Mouse (Mus musculus) olfactory bulb, adult 2 months (tissue): ENCODE results near the gene Pdzd2. TPM values are rescaled to one million over a fixed set of nuclear protein-coding genes. Genes with fewer than 3 reads are reported as not detected.

ENCODE experiments used
- H3K27ac ChIP-seq: fragments of 200-500 bp; 2 replicates; pipeline ENCODE4 v1.5.1; 2012; ENCODE audit warnings: low read depth, low read length; ENCODE audit not compliant: insufficient read depth
- H3K4me1 ChIP-seq: fragments of 200-500 bp; 2 replicates; pipeline ENCODE4 v1.6.1; 2012; ENCODE audit warnings: low read length; ENCODE audit not compliant: control insufficient read depth, insufficient read depth
- H3K4me3 ChIP-seq: fragments of 200-500 bp; 2 replicates; pipeline ENCODE4 v1.5.1; 2012; ENCODE audit warnings: mild to moderate bottlenecking, low read depth, low read length, moderate library complexity; ENCODE audit not compliant: insufficient read depth
- CTCF ChIP-seq: fragments of 200-500 bp; IDR thresholded peaks from 2 replicates; pipeline ENCODE4 v1.5.1; 2012; ENCODE audit warnings: low read depth, mild to moderate bottlenecking, low read length, moderate library complexity; ENCODE audit not compliant: insufficient read depth
- POLR2A ChIP-seq: fragments of 200-500 bp; IDR thresholded peaks from 2 replicates; pipeline ENCODE4 v1.6.1; 2012; ENCODE audit warnings: mild to moderate bottlenecking, low read depth, low read length, moderate library complexity; ENCODE audit not compliant: insufficient read depth
- WGBS: fragments of 180-500 bp; shearing (Covaris S2); methylation state at CpG from one replicate; pipeline ENCODE4 v1.1.7; 2018; 5-methylcytosine and 5-hydroxymethylcytosine counted together
- polyA plus RNA-seq: library from polyadenylated mRNA; stranded (reverse); fragments of >200 nt; gene quantifications from 2 replicates; pipeline ENCODE4 v1.2.4, GENCODE M21; 2012; ENCODE audit warnings: low replicate concordance; ENCODE audit not compliant: missing spikeins, insufficient read depth, insufficient read length

The Pdzd2 gene
- polyA plus RNA-seq, 1 experiment = not detected

DNA sequence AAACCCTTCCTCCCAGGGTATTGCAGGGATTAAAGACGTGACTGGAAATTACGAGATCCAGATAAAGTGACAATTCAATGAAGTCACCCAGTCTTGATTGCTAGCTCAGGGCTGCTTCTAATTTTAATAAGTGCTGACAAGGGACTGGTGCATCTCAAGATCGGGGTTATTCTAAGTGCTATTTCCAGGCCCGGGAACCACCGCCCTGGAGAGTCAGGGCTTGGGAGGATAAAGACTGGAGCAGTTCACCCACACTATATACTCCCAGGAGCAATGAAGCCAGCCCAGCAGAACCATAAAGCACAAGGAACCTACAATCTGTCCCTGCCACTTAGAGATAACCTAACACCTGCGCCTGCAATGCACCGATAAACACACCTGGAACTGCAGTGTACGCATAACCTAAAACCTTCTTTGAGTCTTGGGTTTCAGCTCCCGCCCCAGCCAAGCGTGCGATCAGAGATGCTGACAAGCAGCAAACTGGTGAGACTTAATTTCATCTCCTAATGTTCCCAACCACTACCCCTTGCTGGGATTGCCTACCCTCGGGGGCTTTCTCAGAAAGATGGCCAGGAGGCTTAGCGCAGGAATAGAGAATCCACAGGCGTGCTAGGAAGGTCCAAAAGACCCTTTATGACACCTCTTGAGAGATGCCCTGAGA lies 101.2 kb downstream of the Pdzd2 start:
- 85% methylated on average over 14 of the region's 14 CpGs for WGBS
- TF ChIP-seq POLR2A (no peak), CTCF (no peak)
- H3K4me1 ChIP-seq = peaks cover 18% of the 10 kb centered on the region
- no peak overlapping the region for H3K4me3 ChIP-seq
- no peak overlapping the region for H3K27ac ChIP-seq

DNA sequence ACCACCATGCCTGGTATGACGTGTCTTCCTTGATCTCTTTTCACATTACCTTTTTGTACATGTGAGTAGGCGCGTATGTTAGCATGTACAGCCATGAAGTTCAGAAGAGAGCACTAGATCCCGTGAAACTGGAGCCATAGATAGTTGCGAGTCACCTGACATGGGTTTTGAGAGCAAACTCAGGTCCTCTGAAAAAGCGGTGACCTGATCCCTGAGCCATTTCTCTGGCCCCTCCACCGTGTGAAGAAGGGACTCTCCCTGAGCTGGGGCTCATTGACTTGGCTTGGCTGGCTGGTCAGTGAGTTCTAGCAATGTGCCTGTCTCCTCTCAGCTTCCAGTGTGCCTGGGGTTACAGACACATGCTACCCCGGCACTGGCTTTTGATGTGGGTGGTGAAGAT lies 102.2 kb downstream of the Pdzd2 start:
- 97% methylated on average over 8 of the region's 8 CpGs for whole genome bisulfite sequencing
- TF ChIP-seq POLR2A (no peak), CTCF (no peak)
- H3K4me3 ChIP-seq = no peak overlapping the region
- H3K27ac ChIP-seq = no peak overlapping the region
- peaks cover 18% of the 10 kb centered on the region for H3K4me1 ChIP-seq

DNA sequence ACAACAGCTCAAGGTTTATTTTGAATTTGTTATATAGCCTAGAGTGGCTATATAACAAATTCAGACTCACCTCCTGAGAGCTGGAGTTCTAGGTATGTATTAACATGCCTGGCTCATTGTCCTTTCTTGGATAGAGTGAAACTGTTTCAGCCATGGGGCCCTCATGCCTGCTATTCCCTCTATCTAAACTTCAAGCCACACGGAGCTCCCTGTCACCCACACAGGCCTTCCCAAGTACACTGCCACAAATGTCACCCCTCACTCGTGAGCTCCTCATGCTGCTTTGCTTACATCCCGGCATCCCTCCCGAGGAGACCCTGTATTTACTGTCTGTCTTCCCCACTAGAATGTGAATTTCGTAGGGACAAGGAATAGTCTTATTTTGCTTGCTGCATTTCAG lies 103.3 kb downstream of the Pdzd2 start:
- TF ChIP-seq POLR2A (no peak), CTCF (no peak)
- WGBS = 64% methylated on average over 5 of the region's 5 CpGs
- H3K27ac ChIP-seq = no peak overlapping the region
- H3K4me1 ChIP-seq = peaks cover 25% of the 10 kb centered on the region
- no peak overlapping the region for H3K4me3 ChIP-seq

DNA sequence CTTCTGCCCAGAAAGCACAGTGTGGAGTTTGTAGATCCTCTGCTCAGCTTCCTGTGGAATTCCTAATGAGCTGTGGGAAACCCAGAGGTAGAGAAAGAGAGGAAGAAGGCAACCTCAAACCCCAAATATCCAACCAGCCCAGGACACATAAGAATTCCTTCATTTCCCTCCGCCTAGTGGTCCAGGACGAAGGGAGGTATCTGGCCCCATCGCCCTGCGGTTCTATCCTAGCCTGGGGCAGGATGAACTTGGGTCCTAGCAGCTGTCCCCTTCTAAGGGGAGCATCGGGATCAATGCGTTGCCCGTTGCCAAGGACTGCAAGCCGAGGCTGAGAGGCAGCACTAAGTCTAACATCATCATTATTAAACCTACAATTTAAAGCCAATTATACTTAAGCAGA lies 104.8 kb downstream of the Pdzd2 start:
- TF ChIP-seq POLR2A (no peak), CTCF (0 out of 2 replicates have a peak, but pooled peaks have one; percentile 6)
- Histone ChIP-seq H3K4me1 (peaks cover 34% of the 10 kb centered on the region), H3K27ac (no peak overlapping the region), H3K4me3 (no peak overlapping the region)
- WGBS = 52% methylated on average over 8 of the region's 8 CpGs

DNA sequence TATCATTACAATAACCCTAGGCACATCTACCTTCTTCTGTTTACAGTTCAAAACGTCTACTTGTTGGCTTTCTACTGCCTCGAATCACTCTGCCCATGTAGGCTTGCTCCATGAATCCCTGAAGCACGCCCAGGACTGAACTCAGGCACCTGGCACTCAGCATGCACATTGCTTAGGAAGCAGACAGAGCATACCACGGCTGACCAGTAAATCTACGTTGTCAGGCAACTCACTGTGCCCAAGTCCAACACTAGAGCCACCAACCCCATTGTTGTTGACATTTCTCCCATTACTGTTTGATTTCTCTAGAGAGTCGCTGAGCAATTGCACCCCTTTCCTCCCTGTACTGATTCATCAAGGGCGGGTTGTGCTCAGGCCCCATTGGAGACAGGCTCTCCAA lies 110.6 kb downstream of the Pdzd2 start:
- WGBS = 76% methylated on average over 7 of the region's 7 CpGs

DNA sequence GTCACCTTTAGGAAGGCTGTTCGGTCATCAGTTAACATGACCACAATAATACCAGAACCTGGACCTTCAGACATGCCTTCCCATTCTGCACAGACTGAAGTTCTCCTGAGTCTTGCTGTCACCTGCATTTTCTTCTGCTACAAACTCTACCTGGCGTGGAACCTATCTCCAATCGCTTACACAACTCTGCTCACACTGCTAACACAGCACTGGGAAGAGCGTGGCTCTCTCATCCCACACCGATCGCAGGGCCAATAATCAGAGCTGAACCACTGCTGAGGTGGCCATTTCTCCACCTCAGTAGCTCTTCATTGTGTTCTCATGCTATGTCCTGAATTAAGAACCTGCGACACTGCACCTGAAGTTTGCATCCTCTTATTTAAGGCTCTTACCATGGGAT lies 111.3 kb downstream of the Pdzd2 start:
- H3K4me3 ChIP-seq = no peak overlapping the region
- TF ChIP-seq POLR2A = no peak
- no peak for TF ChIP-seq CTCF
- WGBS = 98% methylated on average over 7 of the region's 7 CpGs

More for the DNA sequence above, 110.6 kb downstream of the Pdzd2 start:
- Histone ChIP-seq H3K27ac (no peak overlapping the region), H3K4me1 (peaks cover 25% of the 10 kb centered on the region), H3K4me3 (no peak overlapping the region)
- TF ChIP-seq POLR2A = no peak
- no peak for TF ChIP-seq CTCF

DNA sequence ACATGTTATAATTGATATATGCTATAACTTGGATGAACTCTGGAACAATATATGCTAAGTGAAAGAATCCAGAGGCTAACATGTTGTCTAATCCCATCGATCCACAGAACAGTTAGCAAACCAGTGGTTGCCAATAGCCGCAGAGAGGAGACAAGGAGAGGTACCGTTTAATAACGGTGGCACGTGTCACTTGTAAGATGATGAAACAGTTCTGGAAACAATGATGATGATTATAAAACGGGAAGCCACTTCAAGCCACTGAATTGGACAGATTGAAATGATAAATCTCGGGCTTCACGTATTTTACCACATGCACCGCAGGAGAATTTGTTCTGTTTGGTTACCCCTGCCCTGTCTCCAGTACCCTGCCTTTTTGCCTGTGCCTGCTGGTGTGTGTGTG lies 112.8 kb downstream of the Pdzd2 start:
- 91% methylated on average over 9 of the region's 9 CpGs for WGBS
- TF ChIP-seq POLR2A (no peak), CTCF (no peak)
- Histone ChIP-seq H3K4me1 (peaks cover 18% of the 10 kb centered on the region), H3K27ac (no peak overlapping the region), H3K4me3 (no peak overlapping the region)

More for the DNA sequence above, 111.3 kb downstream of the Pdzd2 start:
- Histone ChIP-seq H3K4me1 (peaks cover 21% of the 10 kb centered on the region), H3K27ac (no peak overlapping the region)

DNA sequence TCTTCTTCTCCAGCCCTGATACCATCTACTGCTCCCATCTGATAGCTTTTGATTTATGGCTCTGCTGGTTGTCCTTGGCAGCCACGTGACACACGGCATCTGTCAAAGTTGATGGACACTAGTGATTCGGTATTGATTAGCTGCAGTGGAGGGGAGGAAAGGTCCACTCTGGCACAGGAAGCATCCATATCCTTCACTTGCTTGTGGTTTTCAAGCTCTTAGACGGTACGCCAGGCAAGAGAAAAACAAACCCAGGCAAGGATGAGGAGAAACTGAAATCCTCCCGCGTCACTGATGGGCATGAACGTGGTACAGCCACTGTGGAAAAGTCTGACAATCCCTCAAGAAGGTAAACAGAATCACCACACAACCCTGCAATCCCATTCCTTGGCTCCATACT lies 113.6 kb downstream of the Pdzd2 start:
- 88% methylated on average over 8 of the region's 8 CpGs for WGBS
- Histone ChIP-seq H3K4me3 (no peak overlapping the region), H3K4me1 (peaks cover 14% of the 10 kb centered on the region), H3K27ac (no peak overlapping the region)
- no peak for TF ChIP-seq POLR2A
- no peak for TF ChIP-seq CTCF

DNA sequence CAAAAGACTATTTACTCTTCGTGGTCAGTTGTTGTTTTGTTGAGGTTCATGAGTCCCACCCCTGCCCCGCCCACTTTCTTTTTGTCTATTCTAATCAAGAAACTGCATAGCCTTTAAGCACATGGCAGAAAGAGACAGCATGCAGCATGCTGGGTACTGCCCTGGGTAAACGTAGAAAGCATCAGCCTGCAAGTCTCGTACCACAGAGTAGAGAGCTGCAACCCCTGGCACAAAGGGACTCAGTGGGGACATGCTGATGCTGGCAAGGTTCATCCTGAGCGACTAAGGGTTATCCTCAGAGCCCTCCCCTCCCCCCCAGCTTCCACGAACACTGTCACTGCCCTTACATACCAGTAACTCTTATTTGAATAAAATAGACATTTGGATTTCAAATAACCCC lies 114.2 kb downstream of the Pdzd2 start:
- TF ChIP-seq CTCF (no peak), POLR2A (no peak)
- Histone ChIP-seq H3K4me1 (peaks cover 8% of the 10 kb centered on the region), H3K27ac (no peak overlapping the region), H3K4me3 (no peak overlapping the region)
- 73% methylated on average over 6 of the region's 6 CpGs for WGBS
